Mouse (Mus musculus) thymus, adult 2 months (tissue): ENCODE measurements around the gene Gm45713.

Source experiments
- CTCF ChIP-seq: fragments of 200-500 bp; IDR thresholded peaks from 2 replicates; pipeline ENCODE4 v1.5.1; 2012; ENCODE audit warnings: mild to moderate bottlenecking, control low read depth, low read length, moderate library complexity, borderline replicate concordance; ENCODE audit not compliant: control insufficient read depth, poor library complexity, insufficient read depth; ENCODE audit errors: extremely low read depth
- POLR2A ChIP-seq: fragments of 200-500 bp; IDR thresholded peaks from 2 replicates; pipeline ENCODE4 v1.6.1; 2012; ENCODE audit warnings: mild to moderate bottlenecking, low read length, control low read depth, moderate library complexity; ENCODE audit not compliant: control insufficient read depth, poor library complexity, insufficient read depth; ENCODE audit errors: extremely low read depth

DNA sequence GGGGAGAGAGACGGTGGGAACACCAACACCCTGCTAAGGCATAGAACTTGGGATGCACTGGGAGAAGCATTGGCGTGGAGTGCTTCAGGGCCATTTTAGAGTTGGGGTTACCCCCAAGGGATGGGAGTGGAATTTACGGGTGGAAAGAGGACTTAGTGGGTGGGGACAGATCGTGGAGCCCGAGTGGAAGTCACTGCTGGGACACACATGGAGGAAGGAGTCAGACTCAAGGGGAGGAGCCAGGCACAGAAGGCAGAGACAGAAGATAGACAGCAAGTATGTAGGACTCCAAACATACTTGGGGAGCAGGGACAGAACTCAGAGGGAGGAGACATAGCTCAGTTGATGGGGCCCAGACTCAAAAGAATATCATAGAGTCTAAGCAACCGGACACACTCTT, 26.5 kb upstream of the Gm45713 start:
- TF ChIP-seq CTCF: no peak
- no peak for TF ChIP-seq POLR2A
